Mouse (Mus musculus) ES-E14 (cell line): Measurements from ENCODE around the gene Psma1. TPM values are rescaled to one million over a fixed set of nuclear protein-coding genes. Genes with fewer than 3 reads are reported as not detected.

Experiments
- DNase-seq: peaks from one replicate; pipeline ENCODE4 v3.0.0-alpha.2; 2013; ENCODE audit warnings: low read depth, low spot score
- H3K27ac ChIP-seq: 2 replicates; pipeline ENCODE4 v1.5.1; 2012; ENCODE audit warnings: low read depth, mild to moderate bottlenecking, low read length, moderate library complexity, mixed read lengths; ENCODE audit not compliant: poor library complexity, insufficient read depth, severe bottlenecking
- H3K36me3 ChIP-seq: 2 replicates; pipeline ENCODE4 v1.6.1; 2012; ENCODE audit warnings: mild to moderate bottlenecking, low read length, moderate library complexity, mixed read lengths; ENCODE audit not compliant: control insufficient read depth, poor library complexity, insufficient read depth, severe bottlenecking
- H3K4me1 ChIP-seq, 2 experiments: fragments of 150-350 bp in 1 of 2; sonication (generic) in 1 of 2; 2 replicates each; pipeline ENCODE4 v1.6.1; 2012; ENCODE audit warnings: low read length in 2 of 2, mild to moderate bottlenecking in 1 of 2, mixed read lengths in 1 of 2; ENCODE audit not compliant: control insufficient read depth in 2 of 2, insufficient read depth in 2 of 2, poor library complexity in 1 of 2
- H3K4me3 ChIP-seq, 2 experiments: fragments of 150-350 bp in 1 of 2; sonication (generic) in 1 of 2; 2 replicates each; pipeline ENCODE4 v1.5.1; 2012; ENCODE audit warnings: low read length in 2 of 2, low read depth in 1 of 2, mild to moderate bottlenecking in 1 of 2, mixed read lengths in 1 of 2; ENCODE audit not compliant: insufficient read depth in 1 of 2, poor library complexity in 1 of 2, severe bottlenecking in 1 of 2
- H3K9ac ChIP-seq: 2 replicates; pipeline ENCODE4 v1.6.1; 2012; ENCODE audit warnings: low read depth, mild to moderate bottlenecking, low read length, mixed read lengths; ENCODE audit not compliant: poor library complexity, insufficient read depth, severe bottlenecking
- H3K9me3 ChIP-seq: fragments of 150-350 bp; sonication (generic); 2 replicates; pipeline ENCODE4 v1.6.1; 2012; ENCODE audit warnings: low read depth, mild to moderate bottlenecking, low read length; ENCODE audit not compliant: control insufficient read depth, insufficient read depth
- CHD2 ChIP-seq: IDR thresholded peaks from 2 replicates; pipeline ENCODE4 v1.6.1; 2014; ENCODE audit warnings: mild to moderate bottlenecking, low read depth, low read length, inconsistent platforms
- HCFC1 ChIP-seq: IDR thresholded peaks from 2 replicates; pipeline ENCODE4 v1.6.1; 2012; ENCODE audit warnings: low read length, inconsistent platforms, borderline replicate concordance; ENCODE audit not compliant: insufficient read depth
- MAFK ChIP-seq: IDR thresholded peaks from 2 replicates; pipeline ENCODE4 v1.6.1; 2014; ENCODE audit warnings: mild to moderate bottlenecking, low read depth, low read length, inconsistent platforms; ENCODE audit not compliant: insufficient read depth
- ZC3H11A ChIP-seq: IDR thresholded peaks from 2 replicates; pipeline ENCODE4 v1.6.1; 2012; ENCODE audit warnings: low read depth, mild to moderate bottlenecking, inconsistent platforms, low read length, borderline replicate concordance
- ZNF384 ChIP-seq: IDR thresholded peaks from 2 replicates; pipeline ENCODE4 v1.6.1; 2012; ENCODE audit warnings: low read depth, low read length, inconsistent platforms
- in situ Hi-C, 2 experiments: fragments of 600-800 bp; cut with MboI; formaldehyde crosslinking; loops; one replicate each; pipeline ENCODE4 v1.15.1; 2025; ENCODE audit warnings: low sequenced_read_pairs in 2 of 2, inconsistent platforms in 1 of 2; ENCODE audit not compliant: unreplicated experiment in 2 of 2
- total RNA-seq: library from RNA; depleted of rRNA; stranded (reverse); fragments of 300-350 nt; gene quantifications from 2 replicates; pipeline ENCODE4 v1.2.3, GENCODE M21; 2012

Gene Psma1
- total RNA-seq, 1 experiment: 213 TPM

- in situ Hi-C loops: no loop called here
- no peaks in the 10 kb centered on the region for H3K9me3 ChIP-seq
Measured at GRCm38 (mm10) chr7:114253885-114254833, 21.8 kb downstream of the Psma1 start, which contains the start of gene Copb1. Gene Copb1, minus strand, starts transcription at chr7:114254711.

DNA sequence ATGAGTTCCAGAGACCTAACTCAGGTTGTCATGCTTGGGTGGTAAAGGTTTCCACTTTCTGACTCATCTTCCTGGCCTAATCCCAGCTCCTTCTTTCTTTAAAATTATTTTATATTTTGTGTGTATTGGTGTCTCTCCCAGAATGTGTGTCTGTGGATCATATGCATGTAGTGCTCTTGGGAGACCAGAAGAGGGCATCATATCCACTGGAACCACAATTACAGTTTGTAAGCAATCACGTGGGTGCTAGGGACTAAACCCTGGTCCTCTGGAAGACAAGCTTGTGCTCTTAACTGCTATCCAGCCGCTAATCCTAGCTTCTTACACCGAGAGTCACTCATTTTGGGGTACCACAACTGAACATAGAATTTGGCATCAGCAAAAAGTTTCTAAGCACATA lies 24.2 kb downstream of the Psma1 start:
- DNase-seq: no peak
- no peak overlapping the region for H3K27ac ChIP-seq
- H3K4me1 ChIP-seq: no peaks in the 10 kb centered on the region
- H3K4me3 ChIP-seq: no peak overlapping the region
- peaks cover 4% of the 10 kb centered on the region for H3K36me3 ChIP-seq
- TF ChIP-seq ZC3H11A: no peak
- TF ChIP-seq MAFK: no peak
- TF ChIP-seq ZNF384: no peak
- TF ChIP-seq HCFC1: no peak
- TF ChIP-seq CHD2: no peak
- in situ Hi-C loops: no loop called here
- no peak overlapping the region for H3K9ac ChIP-seq
- H3K9me3 ChIP-seq: no peaks in the 10 kb centered on the region

More at GRCm38 (mm10) chr7:114253885-114254833, 21.8 kb downstream of the Psma1 start, which contains the start of gene Copb1:
- DNase-seq: peak; percentile 83
- TF ChIP-seq MAFK (no peak), CHD2 (no peak), HCFC1 (no peak), ZNF384 (0 out of 2 replicates have a peak, but pooled peaks have one; percentile 50), ZC3H11A (no peak)
- H3K27ac ChIP-seq: no peak within 1 kb of the TSS
- peak within 1 kb of the TSS; percentile 80 to 87 for H3K4me3 ChIP-seq
- H3K9ac ChIP-seq: peak within 1 kb of the TSS; percentile 85
- H3K4me1 ChIP-seq: no peaks in the 10 kb centered on the region
- peaks cover 2% of the 10 kb centered on the region for H3K36me3 ChIP-seq

DNA sequence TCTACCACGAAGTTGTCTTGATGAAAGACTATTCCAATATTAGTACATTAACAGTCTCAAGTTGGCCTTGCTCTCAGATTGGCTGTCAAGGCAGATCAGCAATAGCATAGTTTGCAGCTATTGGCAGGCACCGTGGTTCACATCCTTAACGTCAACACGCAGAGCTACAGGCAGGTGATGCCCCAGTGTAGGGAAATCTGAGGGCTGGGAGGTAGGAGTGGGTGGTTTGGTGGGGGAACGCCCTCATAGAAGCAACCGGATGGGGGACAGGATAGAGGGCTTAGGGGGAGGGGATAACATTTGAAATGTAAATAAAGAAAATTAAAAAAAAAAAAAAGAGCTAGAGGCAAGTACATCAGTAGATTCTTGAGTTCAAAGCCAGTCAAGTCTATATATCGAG lies 41.9 kb downstream of the Psma1 start:
- peaks cover 7% of the 10 kb centered on the region for H3K36me3 ChIP-seq

DNA sequence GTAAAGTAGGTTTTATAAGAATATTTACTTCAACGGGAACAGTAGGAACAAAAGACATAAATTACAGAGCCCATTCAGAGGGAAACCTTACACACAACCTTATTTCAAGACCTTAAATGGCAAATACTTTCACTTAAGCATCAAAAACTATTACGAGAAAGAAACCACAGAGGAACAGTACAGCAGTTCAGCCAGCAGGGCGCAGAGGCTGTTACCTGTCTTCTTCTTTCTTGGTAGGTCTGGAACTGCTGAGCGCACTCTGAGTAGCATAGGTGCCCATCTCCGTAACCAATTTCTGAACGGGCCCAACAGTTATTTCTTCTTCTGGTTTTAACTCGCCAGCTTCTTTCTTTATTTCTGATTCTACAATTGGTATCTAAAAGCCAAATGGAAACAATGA lies 42.9 kb downstream of the Psma1 start:
- no peak overlapping the region for H3K27ac ChIP-seq
- no peaks in the 10 kb centered on the region for H3K4me1 ChIP-seq
- no peak for DNase-seq
- no peak overlapping the region for H3K4me3 ChIP-seq
- H3K9ac ChIP-seq: no peak overlapping the region
- peaks cover 5% of the 10 kb centered on the region for H3K36me3 ChIP-seq
- no peak for TF ChIP-seq CHD2
- TF ChIP-seq MAFK: no peak
- TF ChIP-seq ZC3H11A: no peak
- TF ChIP-seq HCFC1: no peak
- TF ChIP-seq ZNF384: no peak
- in situ Hi-C loops: no loop called here
- no peaks in the 10 kb centered on the region for H3K9me3 ChIP-seq

More for the DNA sequence above, 41.9 kb downstream of the Psma1 start:
- no peak overlapping the region for H3K9ac ChIP-seq
- H3K9me3 ChIP-seq: no peaks in the 10 kb centered on the region
- no peak for DNase-seq
- no peak overlapping the region for H3K4me3 ChIP-seq
- H3K27ac ChIP-seq: no peak overlapping the region
- in situ Hi-C loops: no loop called here
- TF ChIP-seq ZC3H11A (no peak), ZNF384 (0 out of 2 replicates have a peak, but pooled peaks have one; percentile 21), CHD2 (no peak), MAFK (no peak)
- H3K4me1 ChIP-seq: no peaks in the 10 kb centered on the region

- in situ Hi-C loops: no loop called here
- no peak for DNase-seq
- H3K9ac ChIP-seq: no peak overlapping the region
- no peak for TF ChIP-seq HCFC1
- no peaks in the 10 kb centered on the region for H3K4me1 ChIP-seq
- no peaks in the 10 kb centered on the region for H3K9me3 ChIP-seq
- no peak overlapping the region for H3K4me3 ChIP-seq
- H3K27ac ChIP-seq: no peak overlapping the region
- H3K36me3 ChIP-seq: peaks cover 4% of the 10 kb centered on the region
Measured at GRCm38 (mm10) chr7:114231857-114232256, 44.1 kb downstream of the Psma1 start.
